9 mouse cellular contexts compared by ENCODE assay signal in genomic region chr17:36997033-36997735, GRCm38 (mm10). TPM values are rescaled to one million over a fixed set of nuclear protein-coding genes. Genes with fewer than 3 reads are reported as not detected.
DNase-seq lines count a peak whose midpoint lies in the region; ATAC-seq lines count a peak whose summit lies in the region.
"Had no signal": no experiment of that assay in that cellular context is flagged by ENCODE, and none has a peak within 500 bp of the region (broad histone marks: within the 10 kb centered on the region; RNA-seq: fewer than 3 reads in every experiment).

No protein-coding gene starts in this region.

- no peaks in the 10 kb centered on the region for H3K9me3 ChIP-seq in lung, embryonic 16.5 days (ENCODE audit: control insufficient read depth, low read length)

- DNase-seq in A20 (ENCODE audit: low read depth, low spot score), result peak; percentile 74
- DNase-seq in T-cell, adult 2 months (ENCODE audit: low spot score), result peak; percentile 49
- peak; percentile 58 to 80 for DNase-seq in cerebellum, postnatal 4 days (ENCODE audit: low spot score in 2 of 2)
- DNase-seq in heart, adult 9 months (ENCODE audit: low spot score in 2 of 2), result peak; percentile 16 to 56
- peak; percentile 94 to 95 for DNase-seq in kidney, postnatal 4 days
- peak; percentile 63 to 82 for DNase-seq in right cerebral cortex, postnatal 10 days (ENCODE audit: low spot score in 2 of 2)
- peak; percentile 80 for DNase-seq in urinary bladder, postnatal 25 days (ENCODE audit: low spot score)

- WGBS in lung, embryonic 16.5 days, result 27% methylated on average over 7 of the region's 7 CpGs

- H3K9ac ChIP-seq in lung, embryonic 16.5 days (ENCODE audit: low read length), result no peak overlapping the region

- H3K4me3 ChIP-seq in lung, embryonic 16.5 days (ENCODE audit: low read length), result no peak overlapping the region

- 0 out of 2 replicates have a peak, but pooled peaks cover 2% of the 10 kb centered on the region for H3K4me1 ChIP-seq in lung, embryonic 16.5 days (replicated peaks; ENCODE audit: control insufficient read depth, insufficient read depth, low read length)

- H3K27me3 ChIP-seq in lung, embryonic 16.5 days (ENCODE audit: control insufficient read depth, insufficient read depth, low read depth, low read length), result no peaks in the 10 kb centered on the region

- no peaks in the 10 kb centered on the region for H3K36me3 ChIP-seq in lung, embryonic 16.5 days (ENCODE audit: control insufficient read depth, insufficient read depth, low read length)

- no peak overlapping the region for H3K27ac ChIP-seq in lung, embryonic 16.5 days (ENCODE audit: low read length)

- peak; percentile 53 for ATAC-seq in lung, embryonic 16.5 days (ENCODE audit: low read depth)

- no peak overlapping the region for H3K4me2 ChIP-seq in lung, embryonic 16.5 days (ENCODE audit: low read depth, low read length)

RNA-seq across cellular contexts. Expression of gene Zfp57, which starts 3.8 kb away (rescaled TPM):
- polyA plus RNA-seq in lung, embryonic 16.5 days (2015; fragmentation: Nextera tagmentation; extraction: Ambion mirVana), result 70.1 and 73.4 TPM in 2 replicates

RNA-seq across cellular contexts. Expression of gene H2-M5, which starts 7.8 kb away (rescaled TPM):
- 0.33 and 0.38 TPM in 2 replicates for polyA plus RNA-seq in lung, embryonic 16.5 days (2015; fragmentation: Nextera tagmentation; extraction: Ambion mirVana)

RNA-seq across cellular contexts. Expression of gene 2410137M14Rik, which starts 16.1 kb away (rescaled TPM):
- polyA plus RNA-seq in lung, embryonic 16.5 days (2015; fragmentation: Nextera tagmentation; extraction: Ambion mirVana), result not detected in 2 replicates
- polyA plus RNA-seq: heart, embryonic 14.5 days had no signal

RNA-seq across cellular contexts. Expression of gene Mog, which starts 26.0 kb away (rescaled TPM):
- 0.11 TPM in 1 of 2 replicates, not detected in the other for polyA plus RNA-seq in lung, embryonic 16.5 days (2015; fragmentation: Nextera tagmentation; extraction: Ambion mirVana)
- polyA plus RNA-seq: heart, embryonic 14.5 days had no signal

RNA-seq across cellular contexts. Expression of gene Znrd1as, which starts 38.8 kb away (rescaled TPM):
- polyA plus RNA-seq in lung, embryonic 16.5 days (2015; fragmentation: Nextera tagmentation; extraction: Ambion mirVana), result 7.2 and 7.7 TPM in 2 replicates

Comparison
In these comparisons a context has a peak if more than half of its experiments do, and no peak if none do; other contexts are left out.
1. DNase-seq: peak in every context shown above with its lines; median percentile 94 in kidney, postnatal 4 days; 80 in urinary bladder, postnatal 25 days; 74 in A20; 72 in right cerebral cortex, postnatal 10 days; 69 in cerebellum, postnatal 4 days; 49 in T-cell, adult 2 months; 36 in heart, adult 9 months.